Mouse (Mus musculus): ENCODE results near the gene Kcnj1. TPM values are rescaled to one million over a fixed set of nuclear protein-coding genes. Genes with fewer than 3 reads are reported as not detected.

Gene Kcnj1
- total and polyA plus RNA-seq, 2 experiments from 2014 or later = not detected

DNA sequence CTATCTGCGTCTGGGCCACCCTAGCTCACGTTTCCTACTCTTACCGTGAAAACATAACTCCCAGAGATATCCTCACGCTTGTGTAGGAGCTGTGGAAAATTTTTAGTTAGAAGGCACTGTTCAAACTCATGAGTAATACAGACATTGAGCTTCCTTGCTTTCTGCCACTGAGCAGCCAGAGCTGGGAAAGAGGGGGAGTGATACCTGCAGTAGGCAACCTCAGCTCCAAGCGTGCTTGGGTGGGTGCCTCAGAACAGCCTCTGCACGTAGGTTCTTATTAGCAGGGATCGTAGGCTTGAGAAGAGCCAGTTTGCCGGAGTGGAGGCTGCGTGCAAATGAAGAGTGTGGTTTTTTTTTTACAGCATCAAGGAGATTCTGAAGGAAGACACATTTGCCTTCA, 19.4 kb downstream of the Kcnj1 start:
- WGBS = 89% methylated on average over 9 of the region's 9 CpGs
- Histone ChIP-seq H3K4me3 (ENCODE audit: low read depth, low read length) (no peak overlapping the region), H3K9ac (no peak overlapping the region), H3K9me3 (ENCODE audit: low read length) (no peaks in the 10 kb centered on the region), H3K27me3 (ENCODE audit: insufficient read depth, low read length) (no peaks in the 10 kb centered on the region), H3K4me2 (ENCODE audit: low read depth) (no peak overlapping the region), H3K36me3 (ENCODE audit: insufficient read depth) (no peaks in the 10 kb centered on the region), H3K4me1 (ENCODE audit: insufficient read depth) (no peaks in the 10 kb centered on the region), H3K27ac (ENCODE audit: low read depth, low read length) (no peak overlapping the region)
- no peak for TF ChIP-seq CTCF (IDR thresholded peaks at IDR 0.05; ENCODE audit: low read depth)
- DNase-seq (no peak), ATAC-seq (no peak)

DNA sequence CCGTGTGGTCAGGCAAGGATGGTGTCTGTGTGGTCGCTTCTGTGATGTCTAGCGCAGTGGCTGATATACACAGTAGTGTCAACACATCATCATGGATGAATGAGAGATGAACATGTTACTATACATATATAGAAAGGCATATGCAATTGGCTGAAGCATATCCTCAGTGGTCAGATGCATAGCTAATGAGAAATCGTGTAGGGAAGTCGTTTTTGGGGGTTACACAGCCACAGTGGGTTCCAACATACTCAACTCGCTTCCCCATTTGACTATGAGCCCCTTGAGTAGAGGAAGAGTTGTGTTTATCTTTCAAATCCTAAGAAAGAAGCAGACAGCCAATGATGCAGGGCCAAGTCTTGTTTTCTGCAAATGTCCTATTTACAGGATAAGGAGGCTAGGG, 20.4 kb downstream of the Kcnj1 start:
- Histone ChIP-seq H3K9ac (no peak overlapping the region), H3K4me3 (ENCODE audit: low read depth, low read length) (no peak overlapping the region), H3K4me1 (ENCODE audit: insufficient read depth) (no peaks in the 10 kb centered on the region), H3K36me3 (ENCODE audit: insufficient read depth) (no peaks in the 10 kb centered on the region), H3K27ac (ENCODE audit: low read depth, low read length) (no peak overlapping the region), H3K9me3 (ENCODE audit: low read length) (no peaks in the 10 kb centered on the region), H3K27me3 (ENCODE audit: insufficient read depth, low read length) (no peaks in the 10 kb centered on the region), H3K4me2 (ENCODE audit: low read depth) (no peak overlapping the region)
- DNase-seq (no peak), ATAC-seq (no peak)
- no peak for TF ChIP-seq CTCF (IDR thresholded peaks at IDR 0.05; ENCODE audit: low read depth)
- WGBS = 84% methylated on average over 6 of the region's 6 CpGs

DNA sequence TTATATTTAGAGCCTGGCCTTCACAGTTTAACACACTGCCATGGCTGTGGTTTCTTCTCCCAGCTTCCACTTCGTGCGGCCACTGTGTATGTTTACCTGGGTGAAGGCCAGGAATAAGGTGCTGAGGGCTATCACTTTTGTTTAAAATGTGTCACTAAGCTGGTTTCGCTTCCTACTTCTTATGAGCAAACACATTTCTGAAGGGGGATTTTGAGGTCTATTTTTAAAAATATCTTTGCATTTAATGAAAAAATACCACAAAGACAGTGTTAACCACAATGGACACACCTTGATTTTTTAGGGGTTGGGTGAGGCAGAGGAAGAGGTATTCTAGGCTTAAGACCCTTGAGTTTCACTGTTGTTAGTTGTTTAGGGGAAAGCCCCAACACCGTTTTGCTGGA, 22.5 kb downstream of the Kcnj1 start:
- 95% methylated on average over 4 of the region's 4 CpGs for WGBS
- Histone ChIP-seq H3K4me2 (ENCODE audit: low read depth) (no peak overlapping the region), H3K4me1 (ENCODE audit: insufficient read depth) (no peaks in the 10 kb centered on the region)

DNA sequence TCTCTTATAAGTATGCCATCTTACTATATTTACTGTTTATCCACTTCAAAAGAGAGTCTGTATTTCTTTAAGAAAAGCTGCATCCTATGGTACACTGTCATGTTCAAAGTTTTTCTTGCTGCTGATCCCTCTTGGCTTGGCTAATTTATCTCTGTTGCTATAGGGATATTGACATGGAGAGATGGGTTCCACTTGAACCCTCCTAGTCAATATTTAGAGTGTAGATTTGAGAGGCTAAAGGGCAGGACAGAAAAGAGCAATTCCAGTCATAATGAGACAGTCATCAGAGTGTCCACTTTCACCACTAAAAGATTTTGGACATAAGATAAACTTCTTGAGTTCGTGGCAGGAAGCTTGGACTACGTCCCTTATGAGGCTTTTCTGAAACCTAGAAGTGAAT, 27.9 kb downstream of the Kcnj1 start:
- no peaks in the 10 kb centered on the region for H3K36me3 ChIP-seq (ENCODE audit: insufficient read depth)
- no peak overlapping the region for H3K9ac ChIP-seq
- ATAC-seq = no peak
- no peak overlapping the region for H3K4me2 ChIP-seq (ENCODE audit: low read depth)
- TF ChIP-seq CTCF (IDR thresholded peaks at IDR 0.05; ENCODE audit: low read depth) = no peak
- H3K27me3 ChIP-seq (ENCODE audit: insufficient read depth, low read length) = no peaks in the 10 kb centered on the region; the same call in 1 of the 2 replicates
- no peaks in the 10 kb centered on the region for H3K9me3 ChIP-seq (ENCODE audit: low read length)
- no peak overlapping the region for H3K27ac ChIP-seq (ENCODE audit: low read depth, low read length)
- DNase-seq = no peak
- no peak overlapping the region for H3K4me3 ChIP-seq (ENCODE audit: low read depth, low read length)
- no peaks in the 10 kb centered on the region for H3K4me1 ChIP-seq (ENCODE audit: insufficient read depth)
- 88% methylated on average over 2 of the region's 2 CpGs for whole genome bisulfite sequencing

More for the DNA sequence above, 22.5 kb downstream of the Kcnj1 start:
- H3K27me3 ChIP-seq (ENCODE audit: insufficient read depth, low read length) = no peaks in the 10 kb centered on the region
- H3K4me3 ChIP-seq (ENCODE audit: low read depth, low read length) = no peak overlapping the region
- TF ChIP-seq CTCF (IDR thresholded peaks at IDR 0.05; ENCODE audit: low read depth) = no peak
- H3K9me3 ChIP-seq (ENCODE audit: low read length) = no peaks in the 10 kb centered on the region
- no peak overlapping the region for H3K27ac ChIP-seq (ENCODE audit: low read depth, low read length)
- DNase-seq (no peak), ATAC-seq (no peak)
- no peaks in the 10 kb centered on the region for H3K36me3 ChIP-seq (ENCODE audit: insufficient read depth)
- no peak overlapping the region for H3K9ac ChIP-seq

DNA sequence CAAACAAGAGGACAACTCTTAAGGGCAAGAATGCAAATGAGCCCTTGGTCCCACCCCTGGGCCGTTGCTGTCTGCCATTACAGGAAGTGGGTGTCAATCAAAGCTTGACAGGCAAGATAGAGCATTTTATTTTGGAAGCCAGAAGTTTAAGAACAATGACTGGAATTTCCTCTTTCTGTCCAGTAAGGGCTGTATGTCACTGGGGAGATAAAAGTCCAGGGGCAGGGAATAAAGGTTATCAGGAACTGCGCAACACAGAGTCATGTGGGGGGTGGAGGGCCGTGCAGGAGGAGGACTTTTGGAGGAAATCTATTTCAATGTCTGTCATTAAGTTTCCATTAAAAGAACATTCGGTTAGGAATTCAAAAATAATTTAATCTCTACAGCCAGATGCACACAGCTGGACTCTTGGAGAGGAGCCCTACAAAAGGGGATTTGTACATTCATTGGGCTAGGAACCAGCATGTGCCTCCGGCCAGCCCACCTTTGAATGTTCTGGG, 28.4 kb downstream of the Kcnj1 start:
- H3K27me3 ChIP-seq (ENCODE audit: insufficient read depth, low read length) = no peaks in the 10 kb centered on the region; the same call in 1 of the 2 replicates
- whole genome bisulfite sequencing = 76% methylated on average over 5 of the region's 5 CpGs
- ATAC-seq (no peak), DNase-seq (no peak)
- no peak overlapping the region for H3K9ac ChIP-seq
- no peaks in the 10 kb centered on the region for H3K36me3 ChIP-seq (ENCODE audit: insufficient read depth)
- no peaks in the 10 kb centered on the region for H3K9me3 ChIP-seq (ENCODE audit: low read length)
- no peak overlapping the region for H3K27ac ChIP-seq (ENCODE audit: low read depth, low read length)
- no peaks in the 10 kb centered on the region for H3K4me1 ChIP-seq (ENCODE audit: insufficient read depth)
- H3K4me3 ChIP-seq (ENCODE audit: low read depth, low read length) = no peak overlapping the region
- TF ChIP-seq CTCF (IDR thresholded peaks at IDR 0.05; ENCODE audit: low read depth) = no peak
- H3K4me2 ChIP-seq (ENCODE audit: low read depth) = no peak overlapping the region

DNA sequence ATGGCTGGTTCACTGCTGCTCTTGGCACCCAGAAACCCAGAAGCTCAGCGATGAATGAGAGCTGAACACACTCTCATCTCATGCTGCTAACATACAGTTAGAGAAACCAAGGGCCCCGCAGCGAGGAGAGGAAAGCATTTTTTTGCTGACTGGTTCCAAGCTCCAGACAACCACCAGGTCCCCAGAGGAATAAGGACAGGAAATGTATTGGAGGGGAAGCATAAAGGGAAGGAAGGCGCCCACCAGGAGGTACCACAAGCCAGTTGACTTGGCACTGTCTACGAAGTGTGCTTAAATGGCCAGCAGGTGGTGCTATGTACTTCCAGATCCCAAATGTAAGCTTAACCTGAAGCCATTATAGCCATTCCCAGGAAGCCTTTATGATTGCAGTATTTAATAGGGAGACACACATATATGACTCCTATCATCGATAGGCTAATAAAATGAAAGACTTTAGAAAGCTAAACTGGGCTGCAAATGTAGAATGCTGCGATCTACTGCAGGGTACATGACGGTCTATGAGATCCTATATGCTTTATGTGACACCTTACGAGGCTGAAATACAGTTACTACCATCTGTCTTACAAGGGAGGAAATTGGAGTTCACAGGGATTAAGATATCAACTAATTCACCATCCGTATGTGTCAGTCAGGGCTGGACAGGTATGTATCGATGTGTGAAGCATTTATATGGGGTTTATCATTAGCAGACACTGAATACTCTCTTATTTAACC, 33.1 kb downstream of the Kcnj1 start:
- no peak overlapping the region for H3K4me2 ChIP-seq (ENCODE audit: low read depth)
- ATAC-seq = peak; percentile 89
- no peak overlapping the region for H3K9ac ChIP-seq
- H3K27ac ChIP-seq (ENCODE audit: low read depth, low read length) = no peak overlapping the region
- no peaks in the 10 kb centered on the region for H3K36me3 ChIP-seq (ENCODE audit: insufficient read depth)
- WGBS = 41% methylated on average over 11 of the region's 11 CpGs
- no peaks in the 10 kb centered on the region for H3K9me3 ChIP-seq (ENCODE audit: low read length)
- DNase-seq = peak; percentile 91
- TF ChIP-seq CTCF (IDR thresholded peaks at IDR 0.05; ENCODE audit: low read depth) = peak; percentile 91
- H3K27me3 ChIP-seq (ENCODE audit: insufficient read depth, low read length) = peaks cover 19% of the 10 kb centered on the region
- no peak overlapping the region for H3K4me3 ChIP-seq (ENCODE audit: low read depth, low read length)
- peaks cover 7% of the 10 kb centered on the region; the same call in 1 of the 2 replicates for H3K4me1 ChIP-seq (ENCODE audit: insufficient read depth)

DNA sequence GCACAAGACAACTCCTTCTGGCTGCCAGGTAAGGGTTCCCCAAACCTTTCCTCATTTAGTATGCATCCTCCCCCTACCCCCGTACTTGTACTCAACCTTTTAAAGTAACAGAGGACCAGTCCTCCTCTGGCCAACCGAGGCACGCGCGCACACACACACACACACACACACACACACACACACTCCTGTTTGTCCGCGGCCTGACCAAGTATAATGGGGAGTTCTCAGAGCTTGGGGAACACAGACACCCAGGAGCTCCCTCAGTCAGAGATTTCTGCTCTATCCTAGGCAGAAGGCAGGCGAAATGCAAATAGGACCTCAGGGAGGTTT, 36.4 kb downstream of the Kcnj1 start:
- Histone ChIP-seq H3K4me2 (ENCODE audit: low read depth) (peak overlapping the region; percentile 98), H3K4me3 (ENCODE audit: low read depth, low read length) (peak overlapping the region; percentile 42), H3K9ac (peak overlapping the region; percentile 62), H3K27ac (ENCODE audit: low read depth, low read length) (no peak overlapping the region), H3K36me3 (ENCODE audit: insufficient read depth) (no peaks in the 10 kb centered on the region), H3K9me3 (ENCODE audit: low read length) (no peaks in the 10 kb centered on the region), H3K4me1 (ENCODE audit: insufficient read depth) (peaks cover 7% of the 10 kb centered on the region; the same call in 1 of the 2 replicates), H3K27me3 (ENCODE audit: insufficient read depth, low read length) (peaks cover 19% of the 10 kb centered on the region)
- ATAC-seq (no peak), DNase-seq (no peak)
- 6% methylated on average over 8 of the region's 8 CpGs for WGBS
- no peak for TF ChIP-seq CTCF (IDR thresholded peaks at IDR 0.05; ENCODE audit: low read depth)

Measured in forebrain, postnatal 0 days (tissue).